Mouse (Mus musculus) brain, adult 2 months (tissue): ENCODE measurements around the gene Tead1.

Experiments used
- DNase-seq: peaks from one replicate; pipeline ENCODE4 v3.0.0; 2011; ENCODE audit warnings: low read depth, low spot score

Tead1 gene

GRCm38 (mm10) chr7:112679171-112679512 lies at the start of gene Tead1:
Gene Tead1, plus strand, starts transcription at chr7:112679318.
- DNase-seq = peak; percentile 90

GRCm38 (mm10) chr7:112634505-112635213 lies 44.5 kb upstream of the Tead1 start:
- no peak for DNase-seq

GRCm38 (mm10) chr7:112635936-112636335 lies 43.2 kb upstream of the Tead1 start:
- DNase-seq = no peak

- DNase-seq = peak; percentile 50
Observed at GRCm38 (mm10) chr7:112643866-112644543, 35.1 kb upstream of the Tead1 start.

GRCm38 (mm10) chr7:112644701-112645100 lies 34.4 kb upstream of the Tead1 start:
- DNase-seq = no peak

GRCm38 (mm10) chr7:112645724-112646123 lies 33.4 kb upstream of the Tead1 start:
- DNase-seq = peak; percentile 62

- DNase-seq = no peak
Observed at GRCm38 (mm10) chr7:112647417-112647816, 31.7 kb upstream of the Tead1 start.

GRCm38 (mm10) chr7:112656141-112656662 lies 22.9 kb upstream of the Tead1 start:
- no peak for DNase-seq

- no peak for DNase-seq
Observed at GRCm38 (mm10) chr7:112658939-112659338, 20.2 kb upstream of the Tead1 start.

- no peak for DNase-seq
Observed at GRCm38 (mm10) chr7:112659816-112660215, 19.3 kb upstream of the Tead1 start.

- no peak for DNase-seq
Observed at GRCm38 (mm10) chr7:112660325-112660724, 18.8 kb upstream of the Tead1 start.

GRCm38 (mm10) chr7:112662398-112663313 lies 16.5 kb upstream of the Tead1 start:
- peak; percentile 12 for DNase-seq

GRCm38 (mm10) chr7:112663314-112663966 lies 15.7 kb upstream of the Tead1 start:
- peak; percentile 86 for DNase-seq

- DNase-seq = no peak
Observed at GRCm38 (mm10) chr7:112669993-112670392, 9.1 kb upstream of the Tead1 start.

GRCm38 (mm10) chr7:112678418-112679170 lies 524 bp upstream of the Tead1 start:
- DNase-seq = peak; percentile 57

GRCm38 (mm10) chr7:112679513-112680245 lies 561 bp downstream of the Tead1 start:
- peak; percentile 57 for DNase-seq

- peak; percentile 26 for DNase-seq
Observed at GRCm38 (mm10) chr7:112680498-112681251, 1.6 kb downstream of the Tead1 start.

GRCm38 (mm10) chr7:112684626-112685561 lies 5.8 kb downstream of the Tead1 start:
- DNase-seq = peak; percentile 16
